Mouse (Mus musculus): ENCODE results near the gene Kcna5.

Kcna5 gene

GRCm38 (mm10) chr6:126535208-126535910 is at the start of gene Kcna5:
Gene Kcna5, minus strand, starts transcription at chr6:126535412.
- no peak for DNase-seq

GRCm38 (mm10) chr6:126583075-126583474 is 47.9 kb upstream of the Kcna5 start:
- no peak for DNase-seq

DNA sequence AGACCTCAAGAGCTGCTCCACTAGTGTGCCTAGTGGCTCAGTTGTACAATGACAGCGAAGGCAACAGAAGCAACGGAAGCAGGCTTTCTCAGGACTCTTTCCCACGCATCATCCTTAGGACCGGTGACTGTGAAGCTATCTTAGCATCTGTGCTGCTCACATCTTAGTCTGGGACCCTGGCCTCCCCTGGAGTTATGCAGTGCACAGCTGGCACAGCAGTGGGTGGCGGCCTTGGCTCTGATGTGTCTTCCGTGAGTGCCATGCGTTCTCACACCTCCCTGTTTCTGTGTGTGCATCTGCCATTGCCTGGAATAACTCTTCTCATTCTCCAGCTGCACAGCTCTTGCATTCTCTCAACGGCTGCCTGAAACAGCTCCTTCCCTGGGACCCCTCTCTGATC is 46.4 kb upstream of the Kcna5 start:
- no peak for DNase-seq

DNA sequence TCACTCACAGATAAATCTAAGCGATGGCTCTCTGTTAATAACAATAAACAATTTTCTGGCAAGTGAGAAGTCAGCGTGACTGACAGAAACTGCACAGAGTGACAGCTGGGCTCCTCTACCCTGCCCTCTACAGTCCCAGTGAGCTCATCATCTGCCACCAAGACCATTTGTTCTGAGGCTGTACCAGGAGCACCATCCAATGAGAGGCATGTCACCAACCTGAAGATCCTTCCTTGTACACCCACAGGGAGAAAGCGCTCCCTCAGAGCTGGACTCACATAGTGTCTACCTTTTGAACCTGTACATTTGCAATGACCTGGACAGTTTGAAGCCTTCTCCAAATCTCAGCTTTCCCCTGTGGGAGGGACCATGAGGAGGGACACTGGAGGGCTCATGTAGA is 45.4 kb upstream of the Kcna5 start:
- DNase-seq: no peak

- no peak for DNase-seq
These were observed 42.2 kb upstream of the Kcna5 start for GRCm38 (mm10) chr6:126577415-126577814.

DNA sequence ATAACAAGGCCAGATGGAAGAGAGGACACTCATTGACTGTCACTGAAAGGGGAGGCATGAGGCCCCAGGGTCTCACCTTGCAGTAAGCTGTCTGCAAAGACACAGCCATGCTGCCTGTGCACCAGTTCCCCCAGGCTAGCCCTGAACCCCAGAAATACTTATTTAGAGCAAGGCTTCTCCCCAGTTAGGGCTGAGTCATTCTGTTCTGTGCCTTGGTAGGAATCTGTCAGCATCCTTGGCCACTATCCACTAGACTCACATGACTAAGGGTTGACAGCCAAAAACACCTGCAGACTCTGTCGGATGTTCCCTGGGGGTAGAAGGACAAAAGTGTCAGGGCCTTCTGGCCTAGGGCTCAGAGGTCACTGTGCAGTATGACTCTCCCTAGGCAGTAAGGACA is 41.4 kb upstream of the Kcna5 start:
- DNase-seq: no peak

- no peak for DNase-seq
These were observed 39.6 kb upstream of the Kcna5 start for GRCm38 (mm10) chr6:126574778-126575177.

GRCm38 (mm10) chr6:126573021-126573420 is 37.8 kb upstream of the Kcna5 start:
- DNase-seq: no peak

DNA sequence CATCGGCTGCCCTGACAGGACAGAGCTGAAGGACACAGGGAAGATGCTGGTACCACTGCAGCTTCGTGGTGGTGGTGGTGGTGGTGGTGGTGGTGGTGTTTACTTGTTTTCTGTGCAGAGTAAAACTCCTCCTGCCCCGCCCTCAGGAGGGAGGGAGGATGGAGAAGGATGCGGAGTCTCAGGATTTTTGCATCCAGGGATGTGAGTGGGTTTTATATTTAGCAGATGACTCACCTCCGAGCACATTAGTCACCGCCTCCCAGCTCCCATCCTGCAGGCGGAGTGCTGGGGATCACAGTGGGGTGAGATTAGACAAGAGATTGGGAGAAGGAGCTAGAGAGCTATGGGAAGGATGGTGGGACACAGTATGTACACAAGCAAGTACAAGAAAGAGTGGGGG is 34.6 kb upstream of the Kcna5 start:
- no peak for DNase-seq

DNA sequence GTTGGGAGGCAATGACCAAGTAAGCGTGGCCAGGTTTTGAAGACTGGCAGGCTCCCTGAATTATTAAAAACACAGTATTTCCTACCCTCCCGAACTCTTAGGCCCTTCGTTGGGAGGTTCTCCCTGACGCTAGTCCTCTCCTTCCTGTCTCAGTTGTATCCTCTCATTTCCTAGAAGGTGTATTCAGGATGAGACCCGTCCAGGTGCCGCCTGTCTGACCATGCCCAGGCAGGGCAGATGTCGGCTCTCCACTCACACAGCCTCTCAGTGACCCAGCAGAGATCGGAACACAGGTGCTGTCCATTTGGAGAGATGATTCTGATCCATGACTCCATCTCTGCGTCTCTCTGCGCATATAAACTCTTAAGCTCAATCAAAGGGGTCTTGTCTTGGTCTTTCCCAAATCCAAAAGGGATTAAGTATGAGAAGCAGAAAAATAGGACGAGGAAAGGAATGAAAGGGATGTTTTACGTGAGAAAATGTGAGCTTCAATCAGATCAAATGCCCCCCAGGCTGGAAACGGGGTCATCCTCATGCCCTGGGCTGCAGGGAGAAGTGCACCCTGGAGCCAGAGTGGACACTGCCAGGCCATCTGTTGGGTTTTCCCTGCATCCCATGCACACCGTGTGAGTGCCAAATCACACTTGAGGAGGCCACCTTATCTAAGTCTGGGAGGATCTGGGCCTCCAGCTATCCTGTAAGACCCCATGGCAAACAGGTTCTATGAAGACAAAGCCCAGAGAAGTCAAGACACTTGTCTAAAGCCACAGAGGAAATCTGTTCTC is 33.0 kb upstream of the Kcna5 start:
- no peak for DNase-seq

DNA sequence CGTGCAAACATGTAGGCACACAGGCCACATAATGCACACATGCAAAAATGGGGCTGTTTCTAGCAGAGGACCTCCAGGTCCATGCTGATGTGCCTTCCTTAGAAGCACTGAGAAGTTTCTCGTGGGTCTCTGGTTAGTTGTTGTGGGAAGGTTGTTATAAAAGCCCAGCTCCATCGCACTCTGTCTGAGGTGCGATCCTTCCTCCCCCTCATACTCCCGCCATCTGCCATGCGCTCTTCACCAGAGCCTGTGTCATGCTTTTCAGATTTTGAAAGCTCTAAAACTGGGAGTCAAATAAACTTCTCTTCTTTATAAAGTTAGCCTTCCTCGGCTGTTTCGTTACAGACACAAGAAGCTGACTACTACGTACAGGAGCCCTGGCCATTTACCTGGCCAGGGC is 32.1 kb upstream of the Kcna5 start:
- no peak for DNase-seq

- no peak for DNase-seq
These were observed 29.2 kb upstream of the Kcna5 start for GRCm38 (mm10) chr6:126564376-126564775.

- peak; percentile 88 for DNase-seq
These were observed 28.7 kb upstream of the Kcna5 start for GRCm38 (mm10) chr6:126563898-126564297.

- no peak for DNase-seq
These were observed 26.5 kb upstream of the Kcna5 start for GRCm38 (mm10) chr6:126561702-126562101.

GRCm38 (mm10) chr6:126560696-126561095 is 25.5 kb upstream of the Kcna5 start:
- DNase-seq: no peak

DNA sequence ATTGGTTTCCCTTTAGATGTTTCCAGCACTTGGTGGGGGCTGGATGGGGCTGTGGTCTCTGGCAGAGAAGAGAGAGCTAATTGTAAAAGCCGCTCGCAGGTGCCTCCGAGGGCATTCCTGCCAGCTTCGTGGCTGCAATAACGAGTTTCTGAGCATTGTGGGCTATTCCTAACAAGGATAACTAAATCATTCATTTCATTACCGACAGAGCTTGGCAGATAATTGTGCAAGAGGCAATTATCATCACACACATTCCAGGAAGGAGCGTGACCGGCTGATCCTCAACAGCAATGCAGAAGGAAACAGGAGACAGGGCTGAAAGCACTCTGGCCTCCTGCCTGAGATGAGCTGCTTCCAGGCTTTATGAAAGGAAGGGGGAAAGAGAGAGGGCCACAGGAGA is 24.8 kb upstream of the Kcna5 start:
- DNase-seq: no peak

DNA sequence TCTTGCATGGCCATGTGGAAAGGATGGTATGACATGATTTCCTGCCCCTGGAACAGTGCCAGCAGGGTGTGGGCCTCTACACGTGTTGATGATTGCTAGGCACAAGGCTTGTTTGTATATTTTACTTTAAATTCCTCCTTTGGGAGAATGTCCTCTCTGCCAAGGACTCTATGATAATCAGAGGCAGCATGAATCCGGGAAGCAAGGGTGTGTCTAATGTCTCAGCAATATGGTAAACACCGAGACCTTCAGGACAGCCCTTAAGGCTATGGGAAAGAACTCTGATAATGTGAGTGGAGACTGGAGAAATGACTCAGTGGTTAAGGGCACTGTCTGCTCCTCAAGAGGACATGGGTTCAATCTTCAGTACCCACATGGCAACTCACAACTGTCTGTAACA is 23.1 kb upstream of the Kcna5 start:
- no peak for DNase-seq

DNA sequence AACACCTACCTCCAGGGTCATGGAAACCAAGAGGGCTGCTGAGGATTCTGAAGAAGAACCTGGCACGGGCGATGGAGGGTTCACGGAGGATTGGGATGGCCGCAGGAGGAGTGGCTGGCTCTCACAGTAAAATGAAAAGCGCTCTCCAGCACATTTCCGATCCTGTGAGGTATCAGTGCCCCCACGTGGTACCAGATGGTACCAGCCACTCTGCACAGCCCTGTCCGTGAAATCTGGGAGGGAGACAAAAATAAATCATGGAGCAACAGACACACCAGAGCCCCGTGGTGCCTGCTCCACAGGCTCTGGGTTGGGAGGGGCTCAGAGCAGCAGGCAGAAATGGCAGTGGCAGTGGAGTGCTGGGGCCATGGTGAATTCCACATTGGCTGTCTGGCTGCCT is 18.6 kb upstream of the Kcna5 start:
- DNase-seq: peak; percentile 52

DNA sequence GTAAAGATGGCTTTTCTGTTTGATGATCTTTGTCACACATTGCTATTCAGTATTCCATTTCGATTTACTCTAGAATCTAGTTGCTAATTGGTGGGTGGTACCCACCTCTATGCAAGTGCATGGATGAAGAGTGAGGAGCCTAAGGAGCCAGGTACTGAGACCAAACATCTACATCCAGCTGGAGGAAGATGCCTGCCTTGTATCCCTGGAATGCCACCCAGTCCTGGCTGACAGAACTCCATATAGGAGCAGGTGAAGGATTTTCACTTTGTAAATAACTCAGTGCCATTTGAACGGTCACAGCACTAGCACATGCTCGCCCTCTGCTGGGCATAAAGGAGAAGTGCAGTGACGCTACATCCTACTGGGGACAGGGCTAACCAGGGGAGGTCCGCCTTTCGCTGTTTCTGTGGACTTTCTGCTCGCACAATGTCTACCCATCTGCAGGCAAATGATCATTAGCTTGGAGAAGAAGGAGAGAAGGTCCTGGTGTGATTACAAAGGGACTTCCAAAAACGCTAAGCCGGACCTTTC is 16.7 kb upstream of the Kcna5 start:
- DNase-seq: peak; percentile 41

GRCm38 (mm10) chr6:126544107-126545036 is 9.2 kb upstream of the Kcna5 start:
- DNase-seq: peak; percentile 25

- no peak for DNase-seq
These were observed 7.5 kb upstream of the Kcna5 start for GRCm38 (mm10) chr6:126542724-126543123.

DNA sequence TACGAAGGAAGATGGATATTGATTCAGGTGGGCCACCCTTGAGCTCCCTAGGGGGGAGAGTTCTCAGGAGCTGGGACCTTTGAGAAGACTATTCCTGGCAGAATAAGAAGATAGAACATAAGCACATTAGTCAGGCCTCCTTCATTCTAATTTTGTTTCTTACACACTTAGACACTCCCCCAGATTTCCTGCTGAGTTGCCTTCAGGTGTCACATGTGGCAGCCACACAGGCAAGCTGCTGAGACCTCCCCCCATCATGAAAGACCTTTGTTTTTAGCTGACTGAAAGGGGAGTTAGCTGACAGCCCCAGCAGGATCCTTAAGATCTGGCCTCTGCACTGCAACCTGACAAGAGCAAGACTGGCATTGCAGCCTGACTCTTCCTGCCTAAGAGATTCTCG is 2.3 kb upstream of the Kcna5 start:
- no peak for DNase-seq

DNA sequence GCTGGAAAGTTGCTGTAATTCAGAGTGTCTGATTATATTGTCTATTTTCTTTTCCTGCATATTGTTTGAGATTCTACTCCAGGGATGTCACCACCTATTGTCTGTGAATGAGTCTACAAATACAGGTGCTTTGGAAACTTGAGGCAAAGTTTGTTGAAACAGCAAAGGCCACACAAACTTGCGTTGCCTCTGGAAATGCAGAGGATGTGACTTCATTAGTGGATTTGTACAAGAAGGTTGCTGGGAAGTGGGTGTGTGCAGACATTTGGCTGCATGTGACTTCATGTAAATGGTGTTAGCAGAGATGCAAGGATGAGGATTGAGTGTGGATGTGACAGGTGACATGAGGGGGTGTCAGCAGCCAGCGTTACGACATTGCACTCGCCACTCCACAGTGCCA is 1.7 kb upstream of the Kcna5 start:
- no peak for DNase-seq

Data from right cerebral cortex, postnatal 4 days (tissue).